Mouse (Mus musculus): ENCODE measurements at regions not wholly inside any gene's neighbourhood (a gene's known extent, or its start where the extent isn't known, plus 50 kb on each side); places are given as distances from the start of the nearest gene placed in this dataset.
A peak's percentile ranks its signal among the peaks of the same experiment; 100 is the strongest.

GRCm38 (mm10) chr11:117589006-117589405, 65.1 kb upstream of the Tnrc6c start:
- H3K9ac ChIP-seq: no peak overlapping the region
- 0 out of 2 replicates have a peak, but pooled peaks cover 5% of the 10 kb centered on the region for H3K27me3 ChIP-seq
- H3K27ac ChIP-seq (replicated peaks): no peak overlapping the region
- H3K4me1 ChIP-seq (replicated peaks): no peaks in the 10 kb centered on the region
- H3K9me3 ChIP-seq (replicated peaks): no peaks in the 10 kb centered on the region
- no peaks in the 10 kb centered on the region for H3K36me3 ChIP-seq (replicated peaks)
- no peak for ATAC-seq (ENCODE audit: insufficient read depth)
- H3K4me2 ChIP-seq: no peak overlapping the region
- H3K4me3 ChIP-seq (replicated peaks): no peak overlapping the region
- 81% methylated on average over 8 of the region's 8 CpGs for WGBS (ENCODE audit: insufficient replicate concordance)

DNA sequence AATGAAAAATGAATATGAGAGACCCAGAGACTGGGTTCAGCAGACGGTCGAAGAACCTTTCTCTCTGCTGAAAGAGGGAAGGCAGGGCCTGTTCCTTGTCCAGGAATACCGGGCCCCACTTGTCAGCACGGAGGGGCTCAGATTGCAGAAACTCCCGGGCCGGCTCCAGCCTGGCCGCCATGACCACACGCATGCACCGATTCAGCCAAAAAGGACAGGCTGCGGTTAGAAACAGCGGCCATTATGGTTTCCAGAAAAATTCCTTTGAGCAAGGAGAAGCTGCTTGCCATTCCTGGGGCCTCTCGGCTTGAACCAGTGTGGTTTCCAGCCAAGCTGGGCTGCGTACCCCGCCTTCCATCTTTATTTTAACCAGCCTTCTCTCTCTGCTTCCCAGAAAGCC, 64.7 kb upstream of the Tnrc6c start:
- Histone ChIP-seq H3K9me3 (replicated peaks) (no peaks in the 10 kb centered on the region), H3K4me2 (no peak overlapping the region), H3K36me3 (replicated peaks) (no peaks in the 10 kb centered on the region), H3K4me1 (replicated peaks) (no peaks in the 10 kb centered on the region), H3K27me3 (0 out of 2 replicates have a peak, but pooled peaks cover 5% of the 10 kb centered on the region), H3K4me3 (replicated peaks) (no peak overlapping the region), H3K9ac (no peak overlapping the region), H3K27ac (replicated peaks) (no peak overlapping the region)
- 73% methylated on average over 14 of the region's 14 CpGs for WGBS (ENCODE audit: insufficient replicate concordance)
- ATAC-seq (ENCODE audit: insufficient read depth): no peak

- Histone ChIP-seq H3K27me3 (peaks cover 30% of the 10 kb centered on the region), H3K4me2 (no peak overlapping the region), H3K36me3 (replicated peaks) (no peaks in the 10 kb centered on the region), H3K27ac (replicated peaks) (no peak overlapping the region), H3K4me3 (replicated peaks) (no peak overlapping the region), H3K4me1 (replicated peaks) (no peaks in the 10 kb centered on the region), H3K9ac (no peak overlapping the region), H3K9me3 (replicated peaks) (no peaks in the 10 kb centered on the region)
- WGBS (ENCODE audit: insufficient replicate concordance): 23% methylated on average over 3 of the region's 3 CpGs
- no peak for ATAC-seq (ENCODE audit: insufficient read depth)
Observed at GRCm38 (mm10) chr11:117592570-117592969, 61.5 kb upstream of the Tnrc6c start.

GRCm38 (mm10) chr11:117596201-117596600, 57.9 kb upstream of the Tnrc6c start:
- H3K36me3 ChIP-seq (replicated peaks): no peaks in the 10 kb centered on the region
- H3K4me2 ChIP-seq: no peak overlapping the region
- no peak overlapping the region for H3K4me3 ChIP-seq (replicated peaks)
- WGBS (ENCODE audit: insufficient replicate concordance): 50% methylated on average over 6 of the region's 6 CpGs
- no peaks in the 10 kb centered on the region for H3K9me3 ChIP-seq (replicated peaks)
- H3K9ac ChIP-seq: no peak overlapping the region
- no peak for ATAC-seq (ENCODE audit: insufficient read depth)
- peaks cover 66% of the 10 kb centered on the region for H3K27me3 ChIP-seq
- peaks cover 10% of the 10 kb centered on the region for H3K4me1 ChIP-seq (replicated peaks)
- no peak overlapping the region for H3K27ac ChIP-seq (replicated peaks)

- Histone ChIP-seq H3K4me1 (replicated peaks) (peaks cover 10% of the 10 kb centered on the region), H3K27me3 (peaks cover 82% of the 10 kb centered on the region), H3K4me2 (no peak overlapping the region), H3K9me3 (replicated peaks) (no peaks in the 10 kb centered on the region), H3K36me3 (replicated peaks) (no peaks in the 10 kb centered on the region), H3K9ac (no peak overlapping the region), H3K27ac (replicated peaks) (no peak overlapping the region), H3K4me3 (replicated peaks) (no peak overlapping the region)
- WGBS (ENCODE audit: insufficient replicate concordance): 32% methylated on average over 5 of the region's 5 CpGs
- no peak for ATAC-seq (ENCODE audit: insufficient read depth)
Observed at GRCm38 (mm10) chr11:117597754-117598153, 56.3 kb upstream of the Tnrc6c start.

DNA sequence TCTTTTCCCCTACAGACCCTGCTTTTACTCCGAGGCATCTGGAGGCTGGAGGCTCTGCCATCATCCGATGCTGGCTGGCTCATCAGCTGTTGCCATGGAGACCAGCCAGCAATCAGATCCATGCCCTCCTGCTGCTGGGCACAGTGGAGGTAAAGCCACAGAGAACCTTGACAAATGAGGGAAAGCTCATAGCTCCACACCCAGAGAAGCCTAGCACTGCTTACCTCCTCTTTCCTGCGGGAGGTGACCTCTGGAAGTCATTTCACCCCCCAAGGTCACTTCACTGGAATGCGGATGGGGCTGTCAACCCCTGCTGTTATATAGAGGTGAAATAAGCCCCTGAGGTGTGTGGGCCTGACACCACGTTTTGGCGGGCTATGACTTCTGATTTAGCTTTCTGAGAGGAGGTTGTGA, 55.9 kb upstream of the Tnrc6c start:
- Histone ChIP-seq H3K9me3 (replicated peaks) (no peaks in the 10 kb centered on the region), H3K27ac (replicated peaks) (no peak overlapping the region), H3K4me3 (replicated peaks) (no peak overlapping the region), H3K27me3 (peaks cover 81% of the 10 kb centered on the region), H3K4me2 (no peak overlapping the region; the same call in 1 of the 2 replicates), H3K9ac (no peak overlapping the region), H3K4me1 (replicated peaks) (peaks cover 10% of the 10 kb centered on the region), H3K36me3 (replicated peaks) (no peaks in the 10 kb centered on the region)
- 7% methylated on average over 6 of the region's 6 CpGs for WGBS (ENCODE audit: insufficient replicate concordance)
- no peak for ATAC-seq (ENCODE audit: insufficient read depth)

DNA sequence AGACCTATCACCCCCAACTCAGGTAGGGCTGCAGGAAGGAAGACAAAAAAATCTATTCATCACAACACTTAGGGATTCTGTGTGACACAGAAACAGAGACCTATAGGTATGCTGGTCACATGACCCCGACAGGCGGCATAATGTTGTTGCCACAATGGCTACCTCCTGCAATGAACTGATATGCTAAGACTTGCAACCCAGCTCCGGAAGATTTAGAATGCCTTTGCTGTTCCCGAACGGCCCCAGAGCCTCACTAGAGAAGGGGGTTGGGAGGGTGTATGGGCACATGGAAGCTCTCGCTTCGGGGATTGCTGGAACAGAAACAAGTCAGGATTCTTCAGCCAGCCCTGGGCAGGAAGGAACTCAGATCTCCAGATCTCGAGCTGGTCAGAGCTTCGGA, 55.5 kb upstream of the Tnrc6c start:
- no peak for ATAC-seq (ENCODE audit: insufficient read depth)
- Histone ChIP-seq H3K9me3 (replicated peaks) (no peaks in the 10 kb centered on the region), H3K4me1 (replicated peaks) (peaks cover 10% of the 10 kb centered on the region), H3K27me3 (peaks cover 82% of the 10 kb centered on the region), H3K27ac (replicated peaks) (no peak overlapping the region), H3K36me3 (replicated peaks) (no peaks in the 10 kb centered on the region), H3K4me2 (peak overlapping the region; percentile 55), H3K9ac (no peak overlapping the region; the same call in 1 of the 2 replicates), H3K4me3 (replicated peaks) (peak overlapping the region; percentile 41)
- 4% methylated on average over 9 of the region's 9 CpGs for WGBS (ENCODE audit: insufficient replicate concordance)

GRCm38 (mm10) chr11:117599049-117599787, 54.9 kb upstream of the Tnrc6c start:
- Histone ChIP-seq H3K4me1 (replicated peaks) (peaks cover 10% of the 10 kb centered on the region), H3K27ac (replicated peaks) (no peak overlapping the region), H3K36me3 (replicated peaks) (no peaks in the 10 kb centered on the region), H3K9me3 (replicated peaks) (no peaks in the 10 kb centered on the region), H3K4me3 (replicated peaks) (peak overlapping the region; percentile 41), H3K4me2 (peak overlapping the region; percentile 55), H3K27me3 (peaks cover 86% of the 10 kb centered on the region), H3K9ac (no peak overlapping the region; the same call in 1 of the 2 replicates)
- 3% methylated on average over 16 of the region's 16 CpGs for WGBS (ENCODE audit: insufficient replicate concordance)
- ATAC-seq (ENCODE audit: insufficient read depth): no peak

- no peak for ATAC-seq (ENCODE audit: insufficient read depth)
- Histone ChIP-seq H3K4me2 (peak overlapping the region; percentile 55), H3K4me1 (replicated peaks) (peaks cover 10% of the 10 kb centered on the region), H3K4me3 (replicated peaks) (no peak overlapping the region), H3K27me3 (peaks cover 84% of the 10 kb centered on the region), H3K36me3 (replicated peaks) (no peaks in the 10 kb centered on the region), H3K27ac (replicated peaks) (no peak overlapping the region), H3K9me3 (replicated peaks) (no peaks in the 10 kb centered on the region), H3K9ac (no peak overlapping the region)
- WGBS (ENCODE audit: insufficient replicate concordance): 11% methylated on average over 14 of the region's 14 CpGs
Observed at GRCm38 (mm10) chr11:117599788-117600263, 54.3 kb upstream of the Tnrc6c start.

DNA sequence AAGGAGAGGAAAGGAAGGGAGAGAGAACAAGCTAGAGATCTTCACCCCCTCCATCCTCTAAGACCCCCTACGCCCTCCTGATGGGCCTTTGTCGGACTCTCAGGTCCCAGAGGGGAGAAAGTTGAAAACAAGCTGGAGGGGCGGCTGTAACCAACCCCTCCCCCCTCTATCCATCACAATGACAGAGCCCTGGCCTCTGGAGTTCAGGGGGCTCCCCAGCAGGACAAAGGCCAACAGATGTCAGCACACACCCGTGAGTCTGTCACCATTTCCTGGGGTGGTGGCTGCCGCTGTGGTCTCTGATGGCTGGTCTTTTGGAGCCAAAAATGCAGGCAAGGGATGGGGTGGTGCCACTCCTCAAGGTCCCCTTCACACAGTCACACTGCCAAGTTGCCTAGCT, 52.9 kb upstream of the Tnrc6c start:
- no peak overlapping the region for H3K4me2 ChIP-seq
- 14% methylated on average over 5 of the region's 5 CpGs for WGBS (ENCODE audit: insufficient replicate concordance)
- H3K9ac ChIP-seq: no peak overlapping the region
- H3K9me3 ChIP-seq (replicated peaks): no peaks in the 10 kb centered on the region
- peaks cover 10% of the 10 kb centered on the region for H3K4me1 ChIP-seq (replicated peaks)
- no peak overlapping the region for H3K4me3 ChIP-seq (replicated peaks)
- H3K36me3 ChIP-seq (replicated peaks): no peaks in the 10 kb centered on the region
- ATAC-seq (ENCODE audit: insufficient read depth): no peak
- peaks cover 76% of the 10 kb centered on the region for H3K27me3 ChIP-seq
- no peak overlapping the region for H3K27ac ChIP-seq (replicated peaks)

DNA sequence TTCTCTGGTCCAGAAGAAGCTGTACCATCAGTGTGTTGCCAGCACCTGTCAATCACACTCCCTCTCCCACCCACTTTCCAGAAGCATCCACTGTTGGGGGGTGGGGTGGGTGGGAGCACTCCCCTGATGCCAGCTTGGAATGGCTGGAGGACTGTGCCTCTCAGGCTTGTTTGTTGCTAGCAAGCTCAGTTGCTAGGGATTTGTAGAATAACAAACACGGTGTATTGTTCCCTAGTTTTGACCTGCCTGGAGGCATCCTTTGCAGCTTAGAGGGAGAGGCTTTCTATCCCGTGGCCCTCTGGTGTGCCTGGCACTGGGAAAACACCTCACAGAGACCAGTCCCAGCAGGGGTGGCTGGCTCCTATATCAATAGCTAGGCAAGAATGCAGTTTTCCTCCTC, 50.1 kb upstream of the Tnrc6c start:
- no peak overlapping the region for H3K4me3 ChIP-seq (replicated peaks)
- 25% methylated on average over 2 of the region's 2 CpGs for WGBS (ENCODE audit: insufficient replicate concordance)
- ATAC-seq (ENCODE audit: insufficient read depth): no peak
- H3K36me3 ChIP-seq (replicated peaks): no peaks in the 10 kb centered on the region
- H3K27me3 ChIP-seq: peaks cover 66% of the 10 kb centered on the region
- H3K9ac ChIP-seq: no peak overlapping the region
- no peaks in the 10 kb centered on the region for H3K9me3 ChIP-seq (replicated peaks)
- H3K4me1 ChIP-seq (replicated peaks): peaks cover 7% of the 10 kb centered on the region
- no peak overlapping the region for H3K4me2 ChIP-seq
- no peak overlapping the region for H3K27ac ChIP-seq (replicated peaks)
